Mouse (Mus musculus) kidney, postnatal 0 days (tissue): ENCODE data around the gene Slc16a10. TPM values are rescaled to one million over a fixed set of nuclear protein-coding genes. Genes with fewer than 3 reads are reported as not detected.
A peak's percentile ranks its signal among the peaks of the same experiment; 100 is the strongest.

Experiments
- ATAC-seq: fragments of 200-750 bp; cut with Nextera tagmentation; replicated peaks from 2 replicates; pipeline ENCODE4 v1.8.0; 2017; ENCODE audit warnings: low read depth, moderate number of reproducible peaks, moderate TSS enrichment, moderate library complexity; ENCODE audit not compliant: low FRiP score
- DNase-seq: peaks from one replicate; pipeline ENCODE4 v3.0.0-alpha.2; 2016; ENCODE audit warnings: low spot score
- H3K27ac ChIP-seq: fragments of 300-500 bp; sonication (generic); 2 replicates; pipeline ENCODE4 v1.5.1; 2014; ENCODE audit warnings: mild to moderate bottlenecking
- H3K27me3 ChIP-seq: fragments of 300-500 bp; sonication (generic); 2 replicates; pipeline ENCODE4 v1.6.1; 2014; ENCODE audit warnings: low read length, mixed read lengths; ENCODE audit not compliant: insufficient read depth
- H3K36me3 ChIP-seq: fragments of 300-500 bp; sonication (generic); 2 replicates; pipeline ENCODE4 v1.6.1; 2014; ENCODE audit warnings: low read length, mixed read lengths; ENCODE audit not compliant: insufficient read depth
- H3K4me1 ChIP-seq: fragments of 300-500 bp; sonication (generic); replicated peaks from 2 replicates; pipeline ENCODE4 v1.6.1; 2014; ENCODE audit warnings: antibody characterized with exemption, low read length, mixed read lengths; ENCODE audit not compliant: insufficient read depth
- H3K4me2 ChIP-seq: fragments of 300-500 bp; sonication (generic); 2 replicates; pipeline ENCODE4 v1.6.1; 2014; ENCODE audit warnings: mild to moderate bottlenecking, low read length, moderate library complexity, mixed read lengths
- H3K4me3 ChIP-seq: fragments of 300-500 bp; sonication (generic); replicated peaks from 2 replicates; pipeline ENCODE4 v1.5.1; 2014; ENCODE audit warnings: low read depth, low read length
- H3K9ac ChIP-seq: fragments of 300-500 bp; sonication (generic); 2 replicates; pipeline ENCODE4 v1.6.1; 2014; ENCODE audit warnings: low read depth, low read length
- H3K9me3 ChIP-seq: fragments of 300-500 bp; sonication (generic); replicated peaks from 2 replicates; pipeline ENCODE4 v1.6.1; 2016; ENCODE audit warnings: low read length, inconsistent platforms, mixed read lengths
- CTCF ChIP-seq: IDR thresholded peaks from 2 replicates; pipeline ENCODE4 v1.5.1; 2016; ENCODE audit warnings: antibody characterized with exemption, low read depth, mild to moderate bottlenecking, moderate library complexity
- WGBS: fragments of 180-500 bp; shearing (Covaris S2); extraction: QIAGEN DNeasy Blood & Tissue Kit; methylation state at CpG from one replicate; pipeline ENCODE4 v1.1.7; 2014; 5-methylcytosine and 5-hydroxymethylcytosine counted together
- polyA plus RNA-seq: library from polyadenylated mRNA; unstranded; fragments of >200 nt; fragmentation: Nextera tagmentation; extraction: Ambion mirVana; gene quantifications from 2 replicates; pipeline ENCODE4 v1.2.1, GENCODE M21; 2015

Slc16a10 gene
- polyA plus RNA-seq, 1 experiment from 2014 or later: 10.0 TPM

- Histone ChIP-seq H3K9me3 (no peaks in the 10 kb centered on the region), H3K4me1 (peaks cover 2% of the 10 kb centered on the region; the same call in 1 of the 2 replicates), H3K4me2 (no peak overlapping the region), H3K4me3 (no peak overlapping the region), H3K27me3 (no peaks in the 10 kb centered on the region), H3K27ac (no peak overlapping the region), H3K36me3 (no peaks in the 10 kb centered on the region), H3K9ac (no peak overlapping the region)
- peak; percentile 81 for TF ChIP-seq CTCF
- DNase-seq: peak; percentile 78
- 53% methylated on average over 3 of the region's 3 CpGs for WGBS
- ATAC-seq: no peak
Measured at GRCm38 (mm10) chr10:40053257-40053895, 88.7 kb downstream of the Slc16a10 start.

GRCm38 (mm10) chr10:40051997-40052396 is 90.1 kb downstream of the Slc16a10 start:
- H3K9ac ChIP-seq: no peak overlapping the region
- H3K36me3 ChIP-seq: no peaks in the 10 kb centered on the region
- no peaks in the 10 kb centered on the region for H3K27me3 ChIP-seq
- DNase-seq (no peak), ATAC-seq (no peak)
- WGBS: 65% methylated on average over 3 of the region's 3 CpGs
- H3K4me1 ChIP-seq: no peaks in the 10 kb centered on the region
- no peak overlapping the region for H3K4me3 ChIP-seq
- H3K27ac ChIP-seq: no peak overlapping the region
- no peaks in the 10 kb centered on the region for H3K9me3 ChIP-seq
- no peak for TF ChIP-seq CTCF
- no peak overlapping the region for H3K4me2 ChIP-seq

- 73% methylated on average over 2 of the region's 2 CpGs for WGBS
- H3K4me1 ChIP-seq: no peaks in the 10 kb centered on the region
- H3K27me3 ChIP-seq: no peaks in the 10 kb centered on the region
- H3K4me3 ChIP-seq: no peak overlapping the region
- no peaks in the 10 kb centered on the region for H3K36me3 ChIP-seq
- no peaks in the 10 kb centered on the region for H3K9me3 ChIP-seq
- H3K27ac ChIP-seq: no peak overlapping the region
- ATAC-seq (no peak), DNase-seq (no peak)
- no peak overlapping the region for H3K9ac ChIP-seq
- no peak for TF ChIP-seq CTCF
- no peak overlapping the region for H3K4me2 ChIP-seq
Measured at GRCm38 (mm10) chr10:40050763-40051162, 91.3 kb downstream of the Slc16a10 start.

- no peaks in the 10 kb centered on the region for H3K4me1 ChIP-seq
- H3K9me3 ChIP-seq: no peaks in the 10 kb centered on the region
- no peaks in the 10 kb centered on the region for H3K36me3 ChIP-seq
- ATAC-seq (peak; percentile 59; the same call in 1 of the 2 replicates), DNase-seq (peak; percentile 40)
- H3K27me3 ChIP-seq: no peaks in the 10 kb centered on the region
- WGBS: 14% methylated on average over 4 of the region's 4 CpGs
- no peak overlapping the region for H3K4me2 ChIP-seq
- H3K4me3 ChIP-seq: no peak overlapping the region
- no peak overlapping the region for H3K27ac ChIP-seq
- H3K9ac ChIP-seq: no peak overlapping the region
- peak; percentile 71 for TF ChIP-seq CTCF
Measured at GRCm38 (mm10) chr10:40041339-40041738, 100.7 kb downstream of the Slc16a10 start.

- no peak for ATAC-seq
- no peak for TF ChIP-seq CTCF
- Histone ChIP-seq H3K36me3 (no peaks in the 10 kb centered on the region), H3K27me3 (no peaks in the 10 kb centered on the region), H3K4me1 (no peaks in the 10 kb centered on the region), H3K27ac (no peak overlapping the region), H3K9me3 (no peaks in the 10 kb centered on the region), H3K4me3 (no peak overlapping the region), H3K4me2 (no peak overlapping the region), H3K9ac (no peak overlapping the region)
- no peak for DNase-seq
- WGBS: 77% methylated on average over 24 of the region's 24 CpGs
Measured at GRCm38 (mm10) chr10:40036686-40037560, 105.1 kb downstream of the Slc16a10 start.

GRCm38 (mm10) chr10:40034956-40035355 is 107.1 kb downstream of the Slc16a10 start:
- 98% methylated on average over 6 of the region's 6 CpGs for WGBS
- Histone ChIP-seq H3K4me1 (no peaks in the 10 kb centered on the region), H3K27ac (no peak overlapping the region), H3K27me3 (no peaks in the 10 kb centered on the region), H3K36me3 (no peaks in the 10 kb centered on the region), H3K9me3 (no peaks in the 10 kb centered on the region), H3K4me2 (no peak overlapping the region), H3K9ac (no peak overlapping the region), H3K4me3 (no peak overlapping the region)
- ATAC-seq: no peak
- DNase-seq: no peak
- TF ChIP-seq CTCF: no peak
